Mouse (Mus musculus) liver, embryonic 16.5 days (tissue): Measurements from ENCODE around the gene Scaf1. TPM values are rescaled to one million over a fixed set of nuclear protein-coding genes. Genes with fewer than 3 reads are reported as not detected.
A peak's percentile ranks its signal among the peaks of the same experiment; 100 is the strongest.

Experiments
- ATAC-seq: fragments of 200-750 bp; cut with Nextera tagmentation; 2 replicates; pipeline ENCODE4 v1.8.0; 2017; ENCODE audit warnings: low read depth, mild to moderate bottlenecking, moderate number of reproducible peaks, moderate library complexity
- H3K27ac ChIP-seq: fragments of 300-500 bp; sonication (generic); 2 replicates; pipeline ENCODE4 v1.5.1; 2014; ENCODE audit warnings: mild to moderate bottlenecking, low read length
- H3K27me3 ChIP-seq: fragments of 300-500 bp; sonication (generic); 2 replicates; pipeline ENCODE4 v1.6.1; 2014; ENCODE audit warnings: low read depth, low read length, mixed read lengths; ENCODE audit not compliant: control insufficient read depth, insufficient read depth
- H3K36me3 ChIP-seq: fragments of 300-500 bp; sonication (generic); 2 replicates; pipeline ENCODE4 v1.6.1; 2014; ENCODE audit warnings: mild to moderate bottlenecking; ENCODE audit not compliant: control insufficient read depth, insufficient read depth
- H3K4me1 ChIP-seq: fragments of 300-500 bp; sonication (generic); 2 replicates; pipeline ENCODE4 v1.6.1; 2014; ENCODE audit warnings: low read depth, low read length, mixed read lengths; ENCODE audit not compliant: control insufficient read depth
- H3K4me2 ChIP-seq: fragments of 300-500 bp; sonication (generic); 2 replicates; pipeline ENCODE4 v1.6.1; 2014; ENCODE audit warnings: low read depth, low read length, mixed read lengths
- H3K4me3 ChIP-seq: fragments of 300-500 bp; sonication (generic); 2 replicates; pipeline ENCODE4 v1.5.1; 2014; ENCODE audit warnings: low read depth, mild to moderate bottlenecking, low read length
- H3K9ac ChIP-seq: fragments of 300-500 bp; sonication (generic); 2 replicates; pipeline ENCODE4 v1.6.1; 2014; ENCODE audit warnings: low read depth, low read length
- H3K9me3 ChIP-seq: fragments of 300-500 bp; sonication (generic); replicated peaks from 2 replicates; pipeline ENCODE4 v1.6.1; 2016; ENCODE audit warnings: low read length; ENCODE audit not compliant: control insufficient read depth
- WGBS: fragments of 180-500 bp; shearing (Covaris S2); extraction: QIAGEN DNeasy Blood & Tissue Kit; methylation state at CpG from one replicate; pipeline ENCODE4 v1.1.7; 2014; ENCODE audit not compliant: insufficient replicate concordance; 5-methylcytosine and 5-hydroxymethylcytosine counted together
- microRNA-seq: library from miRNA; unstranded; fragments of <30 nt; microRNA quantifications from one replicate; pipeline ENCODE4, GENCODE M21; 2016
- polyA plus RNA-seq: library from polyadenylated mRNA; unstranded; fragments of >200 nt; fragmentation: Nextera tagmentation; extraction: Ambion mirVana; gene quantifications from 2 replicates; pipeline ENCODE4 v1.2.1, GENCODE M21; 2015

Gene Scaf1
- polyA plus RNA-seq, 1 experiment from 2014 or later = 9.9 TPM

DNA sequence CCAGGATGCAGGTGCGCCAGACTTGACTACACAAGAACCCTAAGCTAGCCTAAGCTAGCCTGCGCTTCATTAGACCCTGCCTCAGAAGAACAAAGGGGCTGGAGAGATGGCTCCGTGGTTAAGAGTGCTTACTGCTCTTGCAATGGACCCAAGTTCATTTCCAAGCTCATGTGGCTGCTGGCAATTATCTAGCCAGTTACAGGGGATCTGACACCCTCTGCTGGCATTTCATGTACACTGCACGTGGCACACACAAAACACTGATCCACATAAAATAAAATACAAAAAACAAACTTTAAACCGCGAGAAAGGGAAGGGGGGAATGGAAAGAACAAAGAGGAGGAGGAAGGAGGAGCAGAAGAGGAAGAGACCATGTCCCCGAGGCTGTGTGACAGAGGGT is 58.0 kb downstream of the Scaf1 start:
- Histone ChIP-seq H3K27me3 (peaks cover 2% of the 10 kb centered on the region; the same call in 1 of the 2 replicates), H3K4me2 (no peak overlapping the region), H3K9me3 (no peaks in the 10 kb centered on the region), H3K4me3 (no peak overlapping the region), H3K4me1 (peaks cover under 1% of the 10 kb centered on the region), H3K36me3 (no peaks in the 10 kb centered on the region), H3K9ac (no peak overlapping the region), H3K27ac (no peak overlapping the region)
- peak; percentile 20; the same call in 1 of the 2 replicates for ATAC-seq
- WGBS = 27% methylated on average over 7 of the region's 7 CpGs

DNA sequence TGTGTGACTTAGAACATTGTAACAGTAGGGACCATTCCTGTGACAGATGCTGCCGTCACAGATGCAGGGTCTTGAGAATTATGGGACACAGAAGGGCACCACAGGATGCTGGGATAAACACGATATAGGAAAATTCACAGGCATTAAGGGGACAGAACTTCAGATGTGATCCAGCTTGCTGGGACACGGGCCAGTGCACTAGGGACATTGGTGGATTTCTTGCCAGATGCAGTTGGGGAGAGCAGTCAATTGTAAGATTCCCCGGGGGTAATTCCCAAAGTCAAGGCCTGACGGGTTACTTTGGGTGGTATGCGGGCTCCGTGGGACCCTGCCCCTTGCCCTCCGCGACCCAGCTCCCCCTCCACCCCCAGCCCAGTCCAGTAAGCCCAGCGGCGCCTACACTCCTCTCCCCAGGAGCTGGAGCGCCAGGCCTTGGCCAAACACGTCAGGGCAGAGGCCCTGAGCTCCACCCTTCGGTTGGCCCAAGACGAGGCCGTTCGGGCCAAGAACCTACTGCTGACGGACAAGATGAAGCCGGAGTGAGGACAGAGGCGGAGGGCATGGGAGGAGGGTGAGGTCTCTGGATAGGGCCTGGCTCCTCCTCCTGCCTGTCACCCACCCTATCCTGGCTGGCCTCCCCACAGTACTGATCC is 58.9 kb downstream of the Scaf1 start:
- ATAC-seq = no peak
- Histone ChIP-seq H3K36me3 (no peaks in the 10 kb centered on the region), H3K9me3 (no peaks in the 10 kb centered on the region), H3K4me2 (no peak overlapping the region), H3K27me3 (peaks cover 2% of the 10 kb centered on the region; the same call in 1 of the 2 replicates), H3K9ac (no peak overlapping the region), H3K4me1 (peaks cover 9% of the 10 kb centered on the region), H3K27ac (no peak overlapping the region), H3K4me3 (no peak overlapping the region)
- WGBS = 71% methylated on average over 20 of the region's 20 CpGs

DNA sequence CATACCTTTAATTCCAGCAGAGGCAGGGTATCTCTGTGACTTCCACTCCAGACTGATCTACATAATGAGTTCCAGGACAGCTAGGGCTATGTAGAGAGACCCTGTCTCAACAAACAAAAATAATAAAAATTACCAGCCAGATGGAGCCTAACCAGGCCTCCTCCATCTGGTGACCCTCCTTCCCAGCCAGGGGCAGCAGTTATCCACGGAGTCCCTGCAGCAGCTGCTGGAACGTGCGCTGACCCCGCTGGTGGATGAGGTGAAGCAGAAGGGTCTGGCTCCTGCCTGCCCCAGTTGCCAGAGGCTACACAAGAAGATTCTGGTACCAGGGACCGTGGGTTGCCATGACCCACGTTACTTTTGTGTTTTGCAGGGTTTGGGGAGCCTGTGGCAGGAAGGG is 59.9 kb downstream of the Scaf1 start:
- no peak overlapping the region for H3K4me2 ChIP-seq
- no peaks in the 10 kb centered on the region for H3K9me3 ChIP-seq
- no peak overlapping the region for H3K9ac ChIP-seq
- H3K4me3 ChIP-seq = no peak overlapping the region
- H3K27me3 ChIP-seq = peaks cover 9% of the 10 kb centered on the region
- no peak for ATAC-seq
- H3K4me1 ChIP-seq = peaks cover 18% of the 10 kb centered on the region
- H3K27ac ChIP-seq = no peak overlapping the region
- 67% methylated on average over 6 of the region's 6 CpGs for WGBS
- no peaks in the 10 kb centered on the region for H3K36me3 ChIP-seq

DNA sequence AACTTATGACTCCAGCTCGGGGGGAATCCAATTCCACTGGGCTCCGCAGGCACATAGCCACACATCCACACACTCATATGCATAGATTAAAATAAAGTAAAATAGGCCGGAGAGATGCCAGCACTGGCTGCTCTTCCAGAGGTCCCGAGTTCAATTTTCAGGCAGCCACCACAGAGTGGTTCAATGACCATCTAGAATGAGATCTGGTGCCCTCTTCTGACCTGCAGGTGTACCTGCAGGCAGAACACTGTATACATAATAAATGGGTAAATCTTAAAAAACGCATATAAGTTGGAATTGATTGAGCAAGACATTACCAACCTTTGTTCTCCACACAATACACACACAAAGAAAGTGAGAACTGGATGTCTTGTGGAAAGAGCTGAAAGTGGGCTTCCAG is 60.5 kb downstream of the Scaf1 start:
- Histone ChIP-seq H3K36me3 (no peaks in the 10 kb centered on the region), H3K27ac (no peak overlapping the region), H3K4me3 (no peak overlapping the region), H3K9me3 (no peaks in the 10 kb centered on the region), H3K9ac (no peak overlapping the region), H3K4me1 (peaks cover 18% of the 10 kb centered on the region), H3K4me2 (no peak overlapping the region), H3K27me3 (peaks cover 15% of the 10 kb centered on the region)
- no peak for ATAC-seq
- 36% methylated on average over 5 of the region's 5 CpGs for WGBS

GRCm38 (mm10) chr7:44954091-44954885 is 61.9 kb downstream of the Scaf1 start:
- Histone ChIP-seq H3K27me3 (peaks cover 28% of the 10 kb centered on the region), H3K4me3 (no peak overlapping the region), H3K4me1 (peaks cover 18% of the 10 kb centered on the region), H3K36me3 (no peaks in the 10 kb centered on the region), H3K9me3 (no peaks in the 10 kb centered on the region), H3K27ac (no peak overlapping the region), H3K9ac (no peak overlapping the region), H3K4me2 (no peak overlapping the region)
- no peak for ATAC-seq
- 83% methylated on average over 12 of the region's 12 CpGs for WGBS

DNA sequence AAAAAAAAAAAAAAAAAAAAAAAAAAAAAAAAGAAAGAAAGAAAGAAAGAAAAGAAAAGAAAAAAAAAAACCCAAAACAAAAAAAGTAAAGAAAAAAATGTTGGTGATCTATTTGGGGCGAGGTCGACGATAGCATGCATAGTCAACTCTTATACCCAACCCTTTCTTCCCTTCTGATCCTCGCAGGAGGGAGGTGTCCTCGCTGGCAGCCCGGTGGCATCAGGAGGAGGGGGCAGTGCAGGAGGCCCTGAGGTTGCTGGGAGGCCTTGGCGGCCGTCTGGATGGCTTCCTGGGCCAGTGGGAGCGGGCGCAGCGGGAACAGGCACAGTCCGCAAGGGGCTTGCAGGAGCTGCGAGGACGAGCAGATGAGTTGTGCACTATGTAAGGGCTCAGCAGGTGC is 62.6 kb downstream of the Scaf1 start:
- H3K27me3 ChIP-seq = peaks cover 27% of the 10 kb centered on the region
- ATAC-seq = no peak
- 65% methylated on average over 14 of the region's 14 CpGs for WGBS
- H3K36me3 ChIP-seq = no peaks in the 10 kb centered on the region
- no peak overlapping the region for H3K27ac ChIP-seq
- H3K4me3 ChIP-seq = no peak overlapping the region
- H3K9ac ChIP-seq = no peak overlapping the region
- H3K4me1 ChIP-seq = peaks cover 18% of the 10 kb centered on the region
- H3K9me3 ChIP-seq = no peaks in the 10 kb centered on the region
- H3K4me2 ChIP-seq = no peak overlapping the region

Small RNA genes lying within 50 kb of the gene (microRNA-seq; reads per million reads assigned to microRNA genes)
- gene Mir7054 = 0.74 reads per million

Other genes starting within 250 kb of the Scaf1 start
- gene Nup62, start 200.3 kb downstream of the Scaf1 start, polyA plus RNA-seq = 43.4 and 44.7 TPM in 2 replicates
- gene Il4i1, start 200.0 kb downstream of the Scaf1 start, polyA plus RNA-seq = 0.34 and 0.76 TPM in 2 replicates
- gene Atf5, start 199.7 kb downstream of the Scaf1 start, polyA plus RNA-seq = 7.3 and 9.7 TPM in 2 replicates
- gene Akt1s1, start 167.4 kb downstream of the Scaf1 start, polyA plus RNA-seq = 25.6 and 29.1 TPM in 2 replicates
- 32.7 and 33.7 TPM in 2 replicates for gene Tbc1d17, start 167.3 kb downstream of the Scaf1 start, polyA plus RNA-seq
- 23.4 and 24.3 TPM in 2 replicates for gene Pnkp, start 159.2 kb downstream of the Scaf1 start, polyA plus RNA-seq
- gene Ptov1, start 146.6 kb downstream of the Scaf1 start, polyA plus RNA-seq = 34.8 and 43.4 TPM in 2 replicates
- gene Med25, start 123.7 kb downstream of the Scaf1 start, polyA plus RNA-seq = 44.7 and 53.0 TPM in 2 replicates
- gene Fuz, start 120.3 kb downstream of the Scaf1 start, polyA plus RNA-seq = 5.9 and 6.6 TPM in 2 replicates
- 63.3 and 63.7 TPM in 2 replicates for gene Ap2a1, start 86.9 kb downstream of the Scaf1 start, polyA plus RNA-seq
- 0.12 TPM in 1 of 2 replicates, not detected in the other for gene Tsks, start 73.2 kb downstream of the Scaf1 start, polyA plus RNA-seq
- gene Cpt1c, start 41.5 kb downstream of the Scaf1 start, polyA plus RNA-seq = 1.8 and 2.1 TPM in 2 replicates
- 95.6 and 98.6 TPM in 2 replicates for gene Prmt1, start 29.8 kb downstream of the Scaf1 start, polyA plus RNA-seq
- 39.8 and 43.2 TPM in 2 replicates for gene Irf3, start 18.7 kb downstream of the Scaf1 start, polyA plus RNA-seq
- 11.0 and 12.2 TPM in 2 replicates for gene Bcl2l12, start 17.7 kb downstream of the Scaf1 start, polyA plus RNA-seq
- 20.9 and 23.2 TPM in 2 replicates for gene Rras, start 1.6 kb upstream of the Scaf1 start, polyA plus RNA-seq
- 1.9 and 2.0 TPM in 2 replicates for gene Prr12, start 36.5 kb upstream of the Scaf1 start, polyA plus RNA-seq
- 23.4 and 23.8 TPM in 2 replicates for gene Nosip, start 46.1 kb upstream of the Scaf1 start, polyA plus RNA-seq
- 9.7 and 10.5 TPM in 2 replicates for gene Prrg2, start 46.3 kb upstream of the Scaf1 start, polyA plus RNA-seq
- 20.1 and 22.7 TPM in 2 replicates for gene Rcn3, start 75.9 kb upstream of the Scaf1 start, polyA plus RNA-seq
- gene Fcgrt, start 87.5 kb upstream of the Scaf1 start, polyA plus RNA-seq = 50.6 and 56.1 TPM in 2 replicates
- gene Rps11, start 108.1 kb upstream of the Scaf1 start, polyA plus RNA-seq = 646 and 744 TPM in 2 replicates
- gene Rpl13a, start 112.4 kb upstream of the Scaf1 start, polyA plus RNA-seq = 558 and 645 TPM in 2 replicates
- gene Gm45713, start 119.9 kb upstream of the Scaf1 start, polyA plus RNA-seq = 0.12 TPM in 1 of 2 replicates, not detected in the other
- gene Flt3l, start 120.1 kb upstream of the Scaf1 start, polyA plus RNA-seq = 3.0 and 3.1 TPM in 2 replicates
- gene Pih1d1, start 137.9 kb upstream of the Scaf1 start, polyA plus RNA-seq = 42.3 and 42.8 TPM in 2 replicates
- gene Aldh16a1, start 138.2 kb upstream of the Scaf1 start, polyA plus RNA-seq = 30.0 and 30.3 TPM in 2 replicates
- not detected in 2 replicates for gene Slc17a7, start 147.6 kb upstream of the Scaf1 start, polyA plus RNA-seq
- gene Gfy, start 163.2 kb upstream of the Scaf1 start, polyA plus RNA-seq = not detected in 2 replicates
- gene Pth2, start 164.6 kb upstream of the Scaf1 start, polyA plus RNA-seq = not detected in 2 replicates
- gene Ccdc155, start 188.5 kb upstream of the Scaf1 start, polyA plus RNA-seq = 0.05 TPM in 1 of 2 replicates, not detected in the other
- 1.5 and 2.2 TPM in 2 replicates for gene Dkkl1, start 195.8 kb upstream of the Scaf1 start, polyA plus RNA-seq
- gene Tead2, start 199.4 kb upstream of the Scaf1 start, polyA plus RNA-seq = 5.0 and 6.5 TPM in 2 replicates
- 16.4 and 19.3 TPM in 2 replicates for gene Cd37, start 222.8 kb upstream of the Scaf1 start, polyA plus RNA-seq
- gene Slc6a16, start 224.7 kb upstream of the Scaf1 start, polyA plus RNA-seq = not detected in 2 replicates